Mouse (Mus musculus) stomach, postnatal 0 days (tissue): ENCODE results near the gene Mmp14.

ENCODE experiments used
- CTCF ChIP-seq: IDR thresholded peaks from 2 replicates; pipeline ENCODE4 v1.5.1; 2016; ENCODE audit warnings: antibody characterized with exemption, low read depth, mild to moderate bottlenecking, moderate library complexity
- EP300 ChIP-seq: optimal IDR thresholded peaks from 2 replicates; pipeline ENCODE3; 2016; ENCODE audit warnings: antibody characterized with exemption

GRCm38 (mm10) chr14:54409057-54409645 is 22.3 kb upstream of the Mmp14 start:
- TF ChIP-seq EP300, result no peak
- TF ChIP-seq CTCF, result no peak
